Mouse (Mus musculus) myocyte (in vitro differentiated cells): ENCODE measurements around the gene Hoxd10.

Source experiments
- CEBPB ChIP-seq: IDR thresholded peaks from 2 replicates; pipeline ENCODE4 v1.6.1; 2011; ENCODE audit warnings: mild to moderate bottlenecking, moderate library complexity; ENCODE audit not compliant: poor library complexity, insufficient read depth, severe bottlenecking
- MYOD1 ChIP-seq, 3 experiments: IDR thresholded peaks; one replicate each; pipeline ENCODE4 v1.6.1; 2011; ENCODE audit warnings: control low read depth in 2 of 3, low read depth in 2 of 3, mild to moderate bottlenecking in 2 of 3, moderate library complexity in 1 of 3; ENCODE audit not compliant: insufficient read length in 2 of 3, control insufficient read depth in 1 of 3
- POLR2A ChIP-seq: IDR thresholded peaks from one replicate; pipeline ENCODE4 v1.6.1; 2011; ENCODE audit warnings: low read depth, mild to moderate bottlenecking, control low read depth, moderate library complexity; ENCODE audit not compliant: insufficient read length
- SRF ChIP-seq: IDR thresholded peaks from one replicate; pipeline ENCODE4 v1.6.1; 2011; ENCODE audit warnings: low read depth; ENCODE audit not compliant: control insufficient read depth, insufficient read length
- USF1 ChIP-seq: IDR thresholded peaks from one replicate; pipeline ENCODE4 v1.6.1; 2011; ENCODE audit warnings: low read depth, mild to moderate bottlenecking, control low read depth, moderate library complexity

DNA sequence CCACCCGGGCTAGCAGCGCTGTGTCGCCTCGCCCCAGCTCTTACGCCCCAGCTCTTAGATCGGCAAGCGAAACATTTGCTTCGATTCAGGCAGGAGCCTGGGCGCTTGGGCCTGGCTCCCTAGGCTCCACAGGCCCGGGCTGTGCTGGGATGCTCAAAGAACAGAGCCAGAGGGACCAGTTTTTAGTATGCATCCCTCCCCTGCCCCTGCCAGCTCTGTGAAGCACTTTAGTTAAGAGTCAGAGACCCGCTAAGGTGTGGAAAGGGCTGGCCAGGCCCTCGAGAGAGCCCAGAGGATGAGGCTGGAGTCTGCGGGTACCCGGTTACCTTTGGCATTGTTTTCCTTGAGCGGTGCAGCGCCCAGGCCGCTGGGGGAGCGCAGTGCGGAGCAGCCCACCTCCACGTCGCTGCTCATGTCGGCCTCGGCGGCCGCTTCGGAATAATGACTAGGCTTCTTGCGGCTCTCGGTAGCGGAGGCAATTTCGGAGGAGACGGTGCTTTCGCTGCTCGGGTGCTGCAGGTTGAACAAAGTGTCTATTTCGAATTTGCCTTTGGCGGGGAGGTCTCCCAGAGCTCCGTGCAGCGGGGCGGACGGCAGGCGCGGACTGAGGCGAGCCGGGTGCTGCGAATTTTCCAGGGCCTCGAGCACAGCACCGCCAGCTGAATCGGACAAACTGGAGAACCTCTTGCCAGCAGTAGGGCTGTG is 32.9 kb upstream of the Hoxd10 start:
- TF ChIP-seq POLR2A (no peak), CEBPB (no peak), USF1 (no peak), MYOD1 (IDR thresholded peaks at IDR 0.05; ENCODE audit: control insufficient read depth in 1 of 3, insufficient read length in 2 of 3, low read depth in 2 of 3) (no peak), SRF (no peak)
